Mouse (Mus musculus) embryonic fibroblast, embryonic 13.5 days (primary cell): Measurements from ENCODE around the gene Xylt1. TPM values are rescaled to one million over a fixed set of nuclear protein-coding genes. Genes with fewer than 3 reads are reported as not detected.

Source experiments
- H3K27ac ChIP-seq: 2 replicates; pipeline ENCODE4 v1.5.1; 2012; ENCODE audit warnings: low read length, control low read depth, inconsistent platforms; ENCODE audit not compliant: insufficient read depth
- H3K4me1 ChIP-seq: 2 replicates; pipeline ENCODE4 v1.6.1; 2011; ENCODE audit warnings: low read length; ENCODE audit not compliant: control insufficient read depth, insufficient read depth
- H3K4me3 ChIP-seq: 2 replicates; pipeline ENCODE4 v1.5.1; 2011; ENCODE audit warnings: mild to moderate bottlenecking, control low read depth, low read length; ENCODE audit not compliant: insufficient read depth
- CTCF ChIP-seq: IDR thresholded peaks from 2 replicates; pipeline ENCODE4 v1.5.1; 2011; ENCODE audit warnings: mild to moderate bottlenecking, control low read depth, low read length, moderate library complexity, borderline replicate concordance; ENCODE audit not compliant: insufficient read depth
- POLR2A ChIP-seq: IDR thresholded peaks from 2 replicates; pipeline ENCODE4 v1.6.1; 2011; ENCODE audit warnings: low read depth, mild to moderate bottlenecking, control low read depth, low read length, moderate library complexity
- polyA plus RNA-seq: library from polyadenylated mRNA; stranded (reverse); fragments of >200 nt; gene quantifications from 2 replicates; pipeline ENCODE4 v1.2.4, GENCODE M21; 2011; ENCODE audit warnings: low read depth; ENCODE audit not compliant: missing spikeins, insufficient read length

Gene Xylt1
- polyA plus RNA-seq, 1 experiment = 6.9 TPM

GRCm38 (mm10) chr7:117567653-117568340 is 187.0 kb downstream of the Xylt1 start:
- no peak overlapping the region for H3K27ac ChIP-seq
- no peak overlapping the region for H3K4me3 ChIP-seq
- no peaks in the 10 kb centered on the region for H3K4me1 ChIP-seq
- TF ChIP-seq CTCF (no peak), POLR2A (no peak)

GRCm38 (mm10) chr7:117571131-117571530 is 190.4 kb downstream of the Xylt1 start:
- Histone ChIP-seq H3K27ac (no peak overlapping the region), H3K4me3 (no peak overlapping the region), H3K4me1 (no peaks in the 10 kb centered on the region)
- TF ChIP-seq POLR2A = no peak
- no peak for TF ChIP-seq CTCF

GRCm38 (mm10) chr7:117571713-117572112 is 190.9 kb downstream of the Xylt1 start:
- Histone ChIP-seq H3K27ac (no peak overlapping the region), H3K4me1 (no peaks in the 10 kb centered on the region), H3K4me3 (no peak overlapping the region)
- TF ChIP-seq POLR2A (no peak), CTCF (no peak)

- TF ChIP-seq CTCF (no peak), POLR2A (no peak)
- H3K27ac ChIP-seq = no peak overlapping the region
- no peak overlapping the region for H3K4me3 ChIP-seq
- no peaks in the 10 kb centered on the region for H3K4me1 ChIP-seq
Measured at GRCm38 (mm10) chr7:117573170-117573569, 192.4 kb downstream of the Xylt1 start.

GRCm38 (mm10) chr7:117575417-117575816 is 194.6 kb downstream of the Xylt1 start:
- Histone ChIP-seq H3K4me3 (no peak overlapping the region), H3K4me1 (no peaks in the 10 kb centered on the region), H3K27ac (no peak overlapping the region)
- TF ChIP-seq CTCF = no peak
- TF ChIP-seq POLR2A = no peak

- TF ChIP-seq POLR2A (no peak), CTCF (no peak)
- Histone ChIP-seq H3K4me1 (no peaks in the 10 kb centered on the region), H3K4me3 (no peak overlapping the region), H3K27ac (no peak overlapping the region)
Measured at GRCm38 (mm10) chr7:117577035-117577434, 196.3 kb downstream of the Xylt1 start.

GRCm38 (mm10) chr7:117585164-117585563 is 204.4 kb downstream of the Xylt1 start:
- no peak overlapping the region for H3K4me3 ChIP-seq
- no peaks in the 10 kb centered on the region for H3K4me1 ChIP-seq
- TF ChIP-seq CTCF (no peak), POLR2A (no peak)
- no peak overlapping the region for H3K27ac ChIP-seq

- Histone ChIP-seq H3K27ac (no peak overlapping the region), H3K4me3 (no peak overlapping the region), H3K4me1 (no peaks in the 10 kb centered on the region)
- TF ChIP-seq POLR2A (no peak), CTCF (no peak)
Measured at GRCm38 (mm10) chr7:117586811-117587210, 206.0 kb downstream of the Xylt1 start.

- Histone ChIP-seq H3K27ac (no peak overlapping the region), H3K4me3 (no peak overlapping the region), H3K4me1 (no peaks in the 10 kb centered on the region)
- TF ChIP-seq CTCF = no peak
Measured at GRCm38 (mm10) chr7:117587234-117587929, 206.6 kb downstream of the Xylt1 start.

- H3K4me3 ChIP-seq = no peak overlapping the region
- TF ChIP-seq CTCF = no peak
- H3K27ac ChIP-seq = no peak overlapping the region
- H3K4me1 ChIP-seq = no peaks in the 10 kb centered on the region
Measured at GRCm38 (mm10) chr7:117588426-117588825, 207.6 kb downstream of the Xylt1 start.
